Mouse (Mus musculus) kidney, adult 2 months (tissue): ENCODE measurements around the gene Ms4a6d. TPM values are rescaled to one million over a fixed set of nuclear protein-coding genes. Genes with fewer than 3 reads are reported as not detected.
"Not testable (repeated sequence)": the region's sequence is repeated elsewhere in the genome, so short reads cannot be mapped to it uniquely, and the experiment has no call there.

ENCODE experiments used
- DNase-seq: peaks from one replicate; pipeline ENCODE4 v3.0.0; 2021
- H3K27ac ChIP-seq: fragments of 200-500 bp; 2 replicates; pipeline ENCODE4 v1.5.1; 2012; ENCODE audit warnings: low read depth, low read length, control low read depth, inconsistent platforms; ENCODE audit not compliant: insufficient read depth
- H3K27me3 ChIP-seq: fragments of 200-500 bp; replicated peaks from 2 replicates; pipeline ENCODE4 v1.6.1; 2012; ENCODE audit warnings: mild to moderate bottlenecking, moderate library complexity, low read length, inconsistent platforms; ENCODE audit not compliant: control insufficient read depth, insufficient read depth
- H3K36me3 ChIP-seq: fragments of 200-500 bp; 2 replicates; pipeline ENCODE4 v1.6.1; 2012; ENCODE audit warnings: mild to moderate bottlenecking, moderate library complexity, low read length, inconsistent platforms; ENCODE audit not compliant: control insufficient read depth, insufficient read depth
- H3K4me1 ChIP-seq: fragments of 200-500 bp; 2 replicates; pipeline ENCODE4 v1.6.1; 2011; ENCODE audit warnings: low read length; ENCODE audit not compliant: control insufficient read depth, insufficient read depth
- H3K4me3 ChIP-seq: fragments of 200-500 bp; 2 replicates; pipeline ENCODE4 v1.5.1; 2011; ENCODE audit warnings: mild to moderate bottlenecking, low read depth, low read length, control low read depth; ENCODE audit not compliant: insufficient read depth
- CTCF ChIP-seq: fragments of 200-500 bp; conservative IDR thresholded peaks from 2 replicates; pipeline ENCODE4 v1.5.1; 2011; ENCODE audit warnings: low read depth, mild to moderate bottlenecking, control low read depth, low read length, moderate library complexity, mixed read lengths; ENCODE audit not compliant: insufficient read depth, insufficient read length
- POLR2A ChIP-seq: fragments of 200-500 bp; IDR thresholded peaks from one replicate; pipeline ENCODE4 v1.6.1; 2011; ENCODE audit warnings: low read depth, low read length, control low read depth
- WGBS: fragments of 180-500 bp; shearing (Covaris S2); methylation state at CpG from one replicate; pipeline ENCODE4 v1.1.7; 2018; 5-methylcytosine and 5-hydroxymethylcytosine counted together
- polyA plus RNA-seq: library from polyadenylated mRNA; depleted of rRNA; stranded (reverse); fragments of >200 nt; gene quantifications from 2 replicates; pipeline ENCODE4 v1.2.3, GENCODE M21; 2012

Gene Ms4a6d
- polyA plus RNA-seq, 1 experiment, result 0.94 TPM

DNA sequence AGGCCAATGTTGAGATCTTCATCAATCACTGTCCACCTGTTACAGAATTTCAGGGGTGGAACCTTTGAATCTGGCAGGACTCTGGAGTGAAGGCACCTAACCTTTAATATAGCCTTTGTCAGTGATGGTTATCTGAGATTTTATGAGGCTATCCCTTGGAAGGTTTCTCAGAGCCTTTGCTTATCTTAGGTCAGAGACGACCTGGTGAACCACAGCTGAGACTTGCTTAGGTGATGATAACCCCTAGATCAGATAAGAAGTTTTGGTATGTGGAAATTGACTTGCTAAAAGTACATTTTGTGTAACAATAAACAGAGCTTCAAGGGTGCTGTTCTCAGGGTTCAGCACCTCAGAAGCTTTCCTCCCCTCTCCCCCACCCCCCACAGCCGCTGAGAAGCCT lies 7.6 kb upstream of the Ms4a6d start:
- TF ChIP-seq POLR2A, result no peak
- no peak for TF ChIP-seq CTCF
- Histone ChIP-seq H3K27me3 (no peaks in the 10 kb centered on the region), H3K36me3 (no peaks in the 10 kb centered on the region), H3K4me3 (no peak overlapping the region), H3K27ac (no peak overlapping the region), H3K4me1 (no peaks in the 10 kb centered on the region)
- no peak for DNase-seq
- 39% methylated on average over 2 of the region's 2 CpGs for WGBS

DNA sequence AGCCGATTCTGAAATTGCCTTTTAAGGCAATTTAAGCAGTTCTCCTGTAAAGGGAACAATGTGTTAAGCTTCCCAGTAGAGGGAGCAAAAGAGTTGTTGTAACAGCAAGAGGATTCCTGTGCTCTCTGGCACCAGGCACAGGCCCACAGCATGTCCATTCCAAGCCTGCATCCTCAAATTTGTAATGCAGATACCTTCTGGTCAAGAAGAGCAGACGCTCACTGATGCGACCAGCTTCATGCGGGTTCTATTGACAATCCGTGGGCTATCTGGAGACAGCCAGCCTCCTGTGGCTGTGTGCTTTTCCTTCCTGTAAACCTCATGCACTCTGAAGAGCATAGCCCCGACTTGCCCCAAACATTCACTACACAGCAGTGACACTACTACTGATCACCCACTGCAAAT lies 6.9 kb upstream of the Ms4a6d start:
- TF ChIP-seq CTCF (peak; percentile 53), POLR2A (no peak)
- 7% methylated on average over 6 of the region's 6 CpGs for whole genome bisulfite sequencing
- no peak overlapping the region for H3K27ac ChIP-seq
- no peaks in the 10 kb centered on the region for H3K27me3 ChIP-seq
- H3K4me3 ChIP-seq, result no peak overlapping the region
- no peaks in the 10 kb centered on the region for H3K4me1 ChIP-seq
- DNase-seq, result peak; percentile 38
- no peaks in the 10 kb centered on the region for H3K36me3 ChIP-seq

DNA sequence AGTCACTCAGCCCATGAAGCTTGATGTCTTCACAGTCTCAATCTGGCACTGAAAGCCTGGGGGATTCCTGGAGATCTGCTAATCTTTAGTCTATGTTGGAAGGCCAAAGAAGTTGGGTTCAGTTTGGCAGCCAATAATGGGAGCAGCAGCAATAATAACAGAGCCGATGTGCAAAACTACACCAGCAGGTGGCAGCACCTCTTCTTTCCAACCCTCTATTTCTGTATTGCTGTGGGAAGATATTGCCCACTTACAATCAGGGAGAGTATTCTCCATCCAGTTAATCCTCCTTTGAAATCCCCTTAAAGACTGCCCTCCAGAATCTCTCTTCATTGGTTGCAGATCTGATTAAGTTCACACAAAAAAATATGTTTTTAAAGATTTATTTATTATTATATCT lies 3.5 kb upstream of the Ms4a6d start:
- no peak overlapping the region for H3K27ac ChIP-seq
- H3K4me3 ChIP-seq, result no peak overlapping the region
- no peaks in the 10 kb centered on the region for H3K27me3 ChIP-seq
- TF ChIP-seq POLR2A, result no peak
- TF ChIP-seq CTCF, result peak; percentile 53
- H3K36me3 ChIP-seq, result no peaks in the 10 kb centered on the region
- H3K4me1 ChIP-seq, result no peaks in the 10 kb centered on the region
- WGBS, result 10% methylated on average over 1 of the region's 1 CpGs
- DNase-seq, result peak; percentile 15

DNA sequence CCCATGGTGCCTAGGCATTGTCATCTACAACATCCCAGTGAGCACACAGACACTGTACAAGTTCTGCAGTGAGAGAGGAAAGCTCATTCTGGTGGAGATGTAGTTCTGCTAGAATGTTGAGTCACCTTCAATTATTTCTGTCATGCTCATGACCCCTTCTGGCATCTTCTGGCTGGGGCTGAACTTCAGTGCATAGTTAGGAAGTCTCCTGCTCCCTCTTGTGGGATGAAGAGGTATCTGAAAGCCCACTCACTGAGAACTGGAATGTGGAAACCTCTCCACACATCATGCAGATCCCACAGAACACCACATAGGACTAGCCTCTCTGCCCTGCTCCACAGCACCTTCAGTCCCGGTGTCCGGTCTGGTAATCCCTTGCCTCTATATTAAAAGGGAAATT lies 2.6 kb downstream of the Ms4a6d start:
- Histone ChIP-seq H3K4me1 (no peaks in the 10 kb centered on the region), H3K36me3 (no peaks in the 10 kb centered on the region), H3K27me3 (no peaks in the 10 kb centered on the region), H3K4me3 (no peak overlapping the region), H3K27ac (no peak overlapping the region)
- TF ChIP-seq CTCF (peak; percentile 53), POLR2A (no peak)
- WGBS, result 85% methylated on average over 2 of the region's 2 CpGs
- no peak for DNase-seq

DNA sequence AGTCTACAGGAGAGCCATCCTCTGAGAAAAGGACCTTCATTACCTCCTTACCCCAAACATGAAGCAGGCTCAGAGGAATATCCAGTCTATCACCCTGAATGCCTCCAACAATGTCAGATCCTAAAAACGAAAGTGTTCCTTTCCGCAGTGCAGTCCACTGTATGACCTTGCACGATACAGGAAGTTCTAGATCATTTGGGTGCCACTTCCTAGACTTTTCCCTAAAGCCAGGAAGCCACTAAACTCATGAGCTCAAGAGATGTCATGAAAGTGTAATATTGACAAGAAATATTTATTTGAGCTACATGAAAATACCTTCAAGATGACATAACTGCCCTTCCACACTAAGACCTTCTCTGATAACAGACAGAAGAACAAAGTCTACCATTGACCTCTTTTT lies 3.3 kb downstream of the Ms4a6d start:
- Histone ChIP-seq H3K4me1 (no peaks in the 10 kb centered on the region), H3K36me3 (no peaks in the 10 kb centered on the region), H3K27me3 (no peaks in the 10 kb centered on the region), H3K27ac (no peak overlapping the region), H3K4me3 (no peak overlapping the region)
- TF ChIP-seq CTCF (no peak), POLR2A (no peak)
- no peak for DNase-seq
- 80% methylated on average over 3 of the region's 3 CpGs for WGBS

DNA sequence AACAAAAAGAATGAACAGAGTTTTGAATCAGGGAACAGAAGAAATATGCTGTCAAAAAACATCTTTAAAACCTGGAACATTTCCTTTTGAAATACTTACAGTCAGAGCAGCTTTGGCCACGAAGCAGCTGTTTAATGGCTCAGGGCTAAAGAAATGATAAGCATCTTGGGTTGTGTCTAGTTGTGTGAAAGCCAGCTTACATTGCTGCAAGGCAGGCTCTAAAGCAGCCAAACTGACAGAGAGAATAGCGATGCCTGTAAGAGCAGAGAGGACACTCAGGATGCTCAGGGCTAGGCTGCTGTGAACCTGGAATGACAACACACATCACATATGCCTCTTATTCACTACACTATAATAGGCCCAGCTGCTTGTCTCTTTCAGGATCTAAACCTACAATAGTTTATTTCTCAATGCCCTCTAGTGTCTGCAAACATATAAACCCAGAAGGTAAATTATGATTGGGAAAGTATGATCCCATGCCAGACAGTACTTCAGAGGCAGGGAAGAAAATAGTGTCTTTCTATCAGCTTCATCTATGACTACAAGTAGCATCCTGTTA lies 14.7 kb downstream of the Ms4a6d start:
- no peaks in the 10 kb centered on the region for H3K4me1 ChIP-seq
- H3K4me3 ChIP-seq, result no peak overlapping the region
- H3K27me3 ChIP-seq, result no peaks in the 10 kb centered on the region
- no peak overlapping the region for H3K27ac ChIP-seq
- no peak for TF ChIP-seq POLR2A
- TF ChIP-seq CTCF, result no peak
- no peaks in the 10 kb centered on the region for H3K36me3 ChIP-seq
- DNase-seq, result no peak
- 50% methylated on average over 2 of the region's 2 CpGs for WGBS

DNA sequence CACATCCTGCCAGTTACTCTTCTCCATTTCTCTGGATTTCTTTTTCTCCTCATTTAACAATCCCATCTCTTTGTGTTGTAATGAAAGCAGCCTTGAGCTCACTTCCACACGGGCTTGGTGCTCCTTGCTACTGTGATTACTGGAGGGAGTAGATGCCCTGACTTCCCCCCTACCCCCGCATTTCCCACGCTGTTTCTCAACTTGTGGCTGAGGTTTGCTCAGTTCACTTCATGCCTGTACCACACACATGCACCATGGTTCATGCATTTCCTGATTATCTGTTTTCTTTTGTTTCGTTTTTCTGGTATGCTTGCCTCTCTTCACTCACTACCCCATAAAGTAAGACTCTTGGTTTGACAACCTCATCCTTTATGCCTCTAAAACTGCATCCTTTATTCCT lies 15.4 kb downstream of the Ms4a6d start:
- no peak for DNase-seq
- H3K36me3 ChIP-seq, result no peaks in the 10 kb centered on the region
- TF ChIP-seq POLR2A (no peak), CTCF (no peak)
- no peak overlapping the region for H3K27ac ChIP-seq
- no peaks in the 10 kb centered on the region for H3K27me3 ChIP-seq
- H3K4me1 ChIP-seq, result no peaks in the 10 kb centered on the region
- no peak overlapping the region for H3K4me3 ChIP-seq
- 63% methylated on average over 4 of the region's 4 CpGs for WGBS

DNA sequence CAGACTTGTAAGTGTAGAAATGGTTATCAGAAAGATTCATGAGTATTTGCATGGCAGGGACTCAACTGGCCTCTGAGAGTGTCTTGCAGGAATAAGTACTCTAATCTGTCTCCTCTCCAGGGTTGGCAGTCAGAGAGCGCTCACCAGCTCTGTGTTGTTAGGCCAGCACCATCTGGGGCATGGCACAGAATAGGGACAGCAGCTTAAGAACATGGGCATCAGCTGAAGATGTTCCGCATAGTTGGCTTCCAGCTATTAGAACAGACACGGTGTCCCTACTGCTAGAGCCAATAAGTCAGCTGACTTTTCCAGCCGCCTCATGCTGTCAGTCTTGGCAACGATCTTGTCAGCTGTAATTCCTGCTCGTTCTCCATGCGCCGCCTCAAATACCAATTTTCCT lies 29.7 kb downstream of the Ms4a6d start:
- 63% methylated on average over 8 of the region's 8 CpGs for WGBS
- Histone ChIP-seq H3K4me3 (no peak overlapping the region), H3K27ac (no peak overlapping the region), H3K4me1 (no peaks in the 10 kb centered on the region), H3K27me3 (no peaks in the 10 kb centered on the region), H3K36me3 (no peaks in the 10 kb centered on the region)
- no peak for TF ChIP-seq POLR2A
- TF ChIP-seq CTCF, result no peak
- peak; percentile 6 for DNase-seq

DNA sequence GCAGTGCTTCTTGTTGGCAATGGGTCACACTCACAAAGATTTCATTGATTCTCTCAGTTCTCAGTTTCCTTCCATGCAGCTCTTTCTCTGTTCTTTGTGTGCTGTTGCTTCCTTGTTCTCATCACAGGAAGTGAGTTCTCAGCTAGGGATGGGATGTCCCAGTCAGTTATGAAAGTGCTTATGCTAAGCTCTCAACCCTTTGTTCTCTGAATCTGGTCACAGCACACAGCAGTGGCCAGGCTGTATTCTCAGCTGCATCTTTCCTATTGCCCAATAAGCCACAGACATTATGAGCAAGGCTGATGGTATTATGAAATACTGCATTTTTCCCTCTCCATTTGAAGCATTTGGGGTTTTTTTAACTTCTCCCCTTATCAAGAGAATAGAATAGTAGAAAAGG lies 45.1 kb downstream of the Ms4a6d start:
- H3K27me3 ChIP-seq, H3K27ac ChIP-seq, H3K4me3 ChIP-seq, H3K4me1 ChIP-seq, DNase-seq, H3K36me3 ChIP-seq: not testable (repeated sequence)
